Mouse (Mus musculus) spleen, adult 2 months (tissue): ENCODE data around the gene Scgb1b20.
"Not testable (repeated sequence)": the region's sequence is repeated elsewhere in the genome, so short reads cannot be mapped to it uniquely, and the experiment has no call there.

Source experiments
- CTCF ChIP-seq: fragments of 200-500 bp; IDR thresholded peaks from 2 replicates; pipeline ENCODE4 v1.5.1; 2011; ENCODE audit warnings: mild to moderate bottlenecking, inconsistent platforms; ENCODE audit not compliant: insufficient read depth, insufficient read length, insufficient replicate concordance; ENCODE audit errors: extremely low read depth
- POLR2A ChIP-seq: fragments of 200-500 bp; IDR thresholded peaks from 2 replicates; pipeline ENCODE4 v1.6.1; 2011; ENCODE audit warnings: low read depth, low read length, inconsistent platforms

DNA sequence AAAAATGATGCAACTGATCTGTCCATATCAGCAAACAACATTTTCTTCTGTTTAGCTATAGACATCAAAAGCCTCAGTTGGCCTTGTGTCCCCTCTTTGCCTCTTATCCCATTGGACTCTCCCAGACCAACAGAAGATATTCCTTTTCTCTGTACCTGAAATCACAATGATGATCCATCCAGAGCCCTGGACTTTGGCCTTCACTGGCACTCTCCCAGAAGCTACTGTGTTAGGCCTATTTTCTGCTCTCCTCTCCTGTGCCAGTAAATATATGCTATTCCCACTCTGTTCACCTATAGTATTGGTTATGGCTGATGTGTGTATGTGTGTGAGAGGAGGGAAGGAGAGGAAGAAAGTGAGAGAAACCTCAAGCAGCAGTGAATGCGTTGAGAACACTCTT lies 36.6 kb downstream of the Scgb1b20 start:
- not testable (repeated sequence) for TF ChIP-seq CTCF, POLR2A
